Mouse (Mus musculus): ENCODE results near the gene Dis3l2. TPM values are rescaled to one million over a fixed set of nuclear protein-coding genes. Genes with fewer than 3 reads are reported as not detected.
A peak's percentile ranks its signal among the peaks of the same experiment; 100 is the strongest.

Gene Dis3l2
- polyA plus RNA-seq (2015; fragmentation: Nextera tagmentation; extraction: Ambion mirVana): 16.6 and 17.0 TPM in 2 replicates

DNA sequence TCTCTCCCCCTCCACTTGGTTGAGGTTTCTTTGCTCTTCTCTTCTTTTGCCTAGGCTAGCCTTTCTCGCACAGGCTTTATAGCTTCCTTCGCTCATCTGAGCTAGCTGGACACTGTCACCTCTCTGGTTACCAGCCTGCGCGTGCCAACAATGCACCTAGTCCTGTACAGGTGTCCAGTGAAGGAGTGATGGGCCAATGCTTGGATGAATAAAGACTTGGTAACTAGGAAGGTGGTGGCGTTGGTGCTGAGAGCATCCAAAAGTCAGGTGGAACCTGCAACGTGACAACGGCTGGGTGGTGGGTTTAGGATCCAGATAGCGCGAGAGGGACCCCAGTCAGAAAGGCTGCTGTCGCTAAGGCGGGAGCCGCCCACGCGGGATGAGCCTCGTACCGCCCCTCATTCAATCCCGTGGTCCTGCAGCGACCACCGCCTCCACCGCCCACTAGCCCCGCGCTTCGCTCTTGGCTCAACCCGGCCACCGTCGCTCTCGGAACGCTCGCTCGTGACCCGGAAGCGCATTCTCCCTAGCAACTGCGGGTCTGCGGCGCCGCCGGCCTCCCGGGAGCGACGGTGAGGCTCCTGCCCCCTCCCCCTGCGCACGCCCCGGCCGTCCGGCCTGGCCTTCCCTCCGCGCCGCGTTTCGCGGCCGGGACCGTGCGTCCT is at the start of gene Dis3l2:
Gene Dis3l2, plus strand, starts transcription at position 509 of the 665 bp plus-strand sequence.
- H3K36me3 ChIP-seq (ENCODE audit: control insufficient read depth, insufficient read depth): no peaks in the 10 kb centered on the region
- peak within 1 kb of the TSS; percentile 92 for H3K4me3 ChIP-seq (ENCODE audit: low read length)
- H3K4me2 ChIP-seq (ENCODE audit: low read depth, low read length): peak within 1 kb of the TSS; percentile 95
- no peaks in the 10 kb centered on the region for H3K27me3 ChIP-seq (ENCODE audit: control insufficient read depth, insufficient read depth, low read length)
- peaks cover 3% of the 10 kb centered on the region; the same call in 1 of the 2 replicates for H3K4me1 ChIP-seq (ENCODE audit: control insufficient read depth, insufficient read depth, low read length)
- ATAC-seq (replicated peaks; ENCODE audit: extremely low read depth, insufficient read depth, low FRiP score): peak; percentile 89
- no peaks in the 10 kb centered on the region; the same call in 1 of the 2 replicates for H3K9me3 ChIP-seq (replicated peaks; ENCODE audit: control insufficient read depth, low read length)
- 3% methylated on average over 54 of the region's 54 CpGs for WGBS
- peak within 1 kb of the TSS; percentile 87 for H3K27ac ChIP-seq (ENCODE audit: low read length)
- peak within 1 kb of the TSS; percentile 89 for H3K9ac ChIP-seq (ENCODE audit: low read length)

- H3K27ac ChIP-seq (ENCODE audit: low read length): no peak overlapping the region
- ATAC-seq (replicated peaks; ENCODE audit: extremely low read depth, insufficient read depth, low FRiP score): no peak
These were observed 46.5 kb upstream of the Dis3l2 start for GRCm38 (mm10) chr1:86657071-86657470.

GRCm38 (mm10) chr1:86665091-86665490 is 38.5 kb upstream of the Dis3l2 start:
- Histone ChIP-seq H3K9ac (ENCODE audit: low read length) (no peak overlapping the region), H3K4me1 (ENCODE audit: control insufficient read depth, insufficient read depth, low read length) (peaks cover 4% of the 10 kb centered on the region), H3K9me3 (replicated peaks; ENCODE audit: control insufficient read depth, low read length) (no peaks in the 10 kb centered on the region), H3K4me2 (ENCODE audit: low read depth, low read length) (no peak overlapping the region), H3K27ac (ENCODE audit: low read length) (no peak overlapping the region), H3K36me3 (ENCODE audit: control insufficient read depth, insufficient read depth) (no peaks in the 10 kb centered on the region), H3K4me3 (ENCODE audit: low read length) (no peak overlapping the region), H3K27me3 (ENCODE audit: control insufficient read depth, insufficient read depth, low read length) (peaks cover 31% of the 10 kb centered on the region)
- ATAC-seq (replicated peaks; ENCODE audit: extremely low read depth, insufficient read depth, low FRiP score): no peak
- WGBS: 45% methylated on average over 2 of the region's 2 CpGs

More at GRCm38 (mm10) chr1:86657071-86657470, 46.5 kb upstream of the Dis3l2 start:
- no peak overlapping the region for H3K4me2 ChIP-seq (ENCODE audit: low read depth, low read length)
- 52% methylated on average over 5 of the region's 5 CpGs for WGBS
- no peak overlapping the region for H3K9ac ChIP-seq (ENCODE audit: low read length)
- no peaks in the 10 kb centered on the region for H3K36me3 ChIP-seq (ENCODE audit: control insufficient read depth, insufficient read depth)
- no peaks in the 10 kb centered on the region for H3K27me3 ChIP-seq (ENCODE audit: control insufficient read depth, insufficient read depth, low read length)
- no peaks in the 10 kb centered on the region for H3K4me1 ChIP-seq (ENCODE audit: control insufficient read depth, insufficient read depth, low read length)
- no peak overlapping the region for H3K4me3 ChIP-seq (ENCODE audit: low read length)
- no peaks in the 10 kb centered on the region for H3K9me3 ChIP-seq (replicated peaks; ENCODE audit: control insufficient read depth, low read length)

- H3K36me3 ChIP-seq (ENCODE audit: control insufficient read depth, insufficient read depth): no peaks in the 10 kb centered on the region
- peak overlapping the region; percentile 61 for H3K4me3 ChIP-seq (ENCODE audit: low read length)
- ATAC-seq (replicated peaks; ENCODE audit: extremely low read depth, insufficient read depth, low FRiP score): no peak; the same call in 1 of the 2 replicates
- H3K9me3 ChIP-seq (replicated peaks; ENCODE audit: control insufficient read depth, low read length): no peaks in the 10 kb centered on the region
- H3K4me2 ChIP-seq (ENCODE audit: low read depth, low read length): peak overlapping the region; percentile 98
- 1% methylated on average over 44 of the region's 44 CpGs for WGBS
- H3K9ac ChIP-seq (ENCODE audit: low read length): peak overlapping the region; percentile 57
- H3K4me1 ChIP-seq (ENCODE audit: control insufficient read depth, insufficient read depth, low read length): peaks cover 6% of the 10 kb centered on the region
- no peak overlapping the region for H3K27ac ChIP-seq (ENCODE audit: low read length)
- H3K27me3 ChIP-seq (ENCODE audit: control insufficient read depth, insufficient read depth, low read length): peaks cover 48% of the 10 kb centered on the region
These were observed 33.9 kb upstream of the Dis3l2 start for GRCm38 (mm10) chr1:86669552-86670273.

- peak within 1 kb of the TSS; percentile 98 for H3K4me2 ChIP-seq (ENCODE audit: low read depth, low read length)
- H3K9me3 ChIP-seq (replicated peaks; ENCODE audit: control insufficient read depth, low read length): no peaks in the 10 kb centered on the region
- H3K4me1 ChIP-seq (ENCODE audit: control insufficient read depth, insufficient read depth, low read length): peaks cover 6% of the 10 kb centered on the region
- no peaks in the 10 kb centered on the region for H3K36me3 ChIP-seq (ENCODE audit: control insufficient read depth, insufficient read depth)
- peaks cover 48% of the 10 kb centered on the region for H3K27me3 ChIP-seq (ENCODE audit: control insufficient read depth, insufficient read depth, low read length)
- H3K9ac ChIP-seq (ENCODE audit: low read length): peak within 1 kb of the TSS; percentile 57
- peak within 1 kb of the TSS; percentile 61 for H3K4me3 ChIP-seq (ENCODE audit: low read length)
- no peak within 1 kb of the TSS for H3K27ac ChIP-seq (ENCODE audit: low read length)
- ATAC-seq (replicated peaks; ENCODE audit: extremely low read depth, insufficient read depth, low FRiP score): peak; percentile 91
- WGBS: 4% methylated on average over 52 of the region's 59 CpGs
These were observed 33.1 kb upstream of the Dis3l2 start, which contains the start of gene Nppc for GRCm38 (mm10) chr1:86670279-86671038. TSS of gene Nppc (minus strand) at chr1:86670571.

GRCm38 (mm10) chr1:86674385-86674784 is 29.2 kb upstream of the Dis3l2 start:
- H3K9me3 ChIP-seq (replicated peaks; ENCODE audit: control insufficient read depth, low read length): no peaks in the 10 kb centered on the region
- no peak for ATAC-seq (replicated peaks; ENCODE audit: extremely low read depth, insufficient read depth, low FRiP score)
- peaks cover 22% of the 10 kb centered on the region for H3K27me3 ChIP-seq (ENCODE audit: control insufficient read depth, insufficient read depth, low read length)
- no peak overlapping the region for H3K27ac ChIP-seq (ENCODE audit: low read length)
- H3K4me1 ChIP-seq (ENCODE audit: control insufficient read depth, insufficient read depth, low read length): peaks cover 6% of the 10 kb centered on the region
- H3K9ac ChIP-seq (ENCODE audit: low read length): no peak overlapping the region
- H3K4me2 ChIP-seq (ENCODE audit: low read depth, low read length): no peak overlapping the region
- 53% methylated on average over 9 of the region's 9 CpGs for WGBS
- H3K4me3 ChIP-seq (ENCODE audit: low read length): no peak overlapping the region
- no peaks in the 10 kb centered on the region for H3K36me3 ChIP-seq (ENCODE audit: control insufficient read depth, insufficient read depth)

- no peak for ATAC-seq (replicated peaks; ENCODE audit: extremely low read depth, insufficient read depth, low FRiP score)
- 83% methylated on average over 12 of the region's 12 CpGs for WGBS
- peaks cover 2% of the 10 kb centered on the region for H3K4me1 ChIP-seq (ENCODE audit: control insufficient read depth, insufficient read depth, low read length)
- H3K36me3 ChIP-seq (ENCODE audit: control insufficient read depth, insufficient read depth): no peaks in the 10 kb centered on the region
- no peak overlapping the region for H3K4me3 ChIP-seq (ENCODE audit: low read length)
- H3K9me3 ChIP-seq (replicated peaks; ENCODE audit: control insufficient read depth, low read length): no peaks in the 10 kb centered on the region
- no peak overlapping the region for H3K9ac ChIP-seq (ENCODE audit: low read length)
- H3K4me2 ChIP-seq (ENCODE audit: low read depth, low read length): no peak overlapping the region
- H3K27me3 ChIP-seq (ENCODE audit: control insufficient read depth, insufficient read depth, low read length): peaks cover 17% of the 10 kb centered on the region
- no peak overlapping the region for H3K27ac ChIP-seq (ENCODE audit: low read length)
These were observed 28.5 kb upstream of the Dis3l2 start for GRCm38 (mm10) chr1:86675126-86675525.

DNA sequence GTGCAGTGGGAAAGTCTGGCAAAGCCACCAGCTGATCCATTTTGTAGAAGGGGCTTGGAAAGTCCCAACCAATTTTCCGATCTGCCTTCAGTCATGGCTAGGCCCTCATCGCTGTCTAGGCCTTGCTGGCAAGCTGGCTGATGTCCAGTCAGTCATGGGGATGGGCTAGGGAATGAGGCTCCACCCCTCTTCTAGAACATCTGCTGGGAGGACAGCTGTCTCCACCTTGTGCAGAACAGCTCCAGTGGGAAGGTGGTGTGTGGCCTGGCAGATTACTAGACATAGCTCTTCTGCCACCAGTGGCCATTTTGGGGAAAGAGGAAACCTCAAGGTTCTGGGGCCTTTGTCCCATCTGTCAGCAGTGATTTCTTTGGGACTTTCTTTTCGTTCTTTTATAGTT is 26.0 kb upstream of the Dis3l2 start:
- ATAC-seq (replicated peaks; ENCODE audit: extremely low read depth, insufficient read depth, low FRiP score): no peak
- H3K4me1 ChIP-seq (ENCODE audit: control insufficient read depth, insufficient read depth, low read length): no peaks in the 10 kb centered on the region
- no peak overlapping the region for H3K9ac ChIP-seq (ENCODE audit: low read length)
- no peak overlapping the region for H3K4me3 ChIP-seq (ENCODE audit: low read length)
- H3K27ac ChIP-seq (ENCODE audit: low read length): no peak overlapping the region
- H3K27me3 ChIP-seq (ENCODE audit: control insufficient read depth, insufficient read depth, low read length): 0 out of 2 replicates have a peak, but pooled peaks cover under 1% of the 10 kb centered on the region
- 72% methylated on average over 3 of the region's 3 CpGs for WGBS
- no peaks in the 10 kb centered on the region for H3K36me3 ChIP-seq (ENCODE audit: control insufficient read depth, insufficient read depth)
- H3K4me2 ChIP-seq (ENCODE audit: low read depth, low read length): no peak overlapping the region
- no peaks in the 10 kb centered on the region for H3K9me3 ChIP-seq (replicated peaks; ENCODE audit: control insufficient read depth, low read length)

Measured in heart, embryonic 16.5 days (tissue).